Mouse (Mus musculus): Measurements from ENCODE around the gene Atp1b3.

GRCm38 (mm10) chr9:96383714-96384487 is 19.7 kb upstream of the Atp1b3 start:
- no peak for TF ChIP-seq CTCF (IDR thresholded peaks at IDR 0.05; ENCODE audit: control insufficient read depth, insufficient read depth, low read length)
- no peak for TF ChIP-seq POLR2A (IDR thresholded peaks at IDR 0.05; ENCODE audit: borderline replicate concordance, control insufficient read depth, low read depth, low read length)
